Mouse (Mus musculus) ES-Bruce4 (cell line): ENCODE results near the gene Fli1.

ENCODE experiments used
- CTCF ChIP-seq: IDR thresholded peaks from one replicate; pipeline ENCODE4 v1.8.1; 2011; ENCODE audit warnings: low read depth, low read length
- POLR2A ChIP-seq: IDR thresholded peaks from one replicate; pipeline ENCODE4 v1.8.1; 2011; ENCODE audit warnings: low read length; ENCODE audit not compliant: insufficient read depth

- TF ChIP-seq POLR2A (no peak), CTCF (no peak)
Observed at GRCm38 (mm10) chr9:32515894-32516686, 26.6 kb downstream of the Fli1 start.
